Mouse (Mus musculus): ENCODE results near the gene Sva.

The Sva gene

GRCm38 (mm10) chr6:42038094-42038493 lies at the start of gene Sva:
Gene Sva (plus strand): TSS chr6:42038394.
- in situ Hi-C loops (cut with MboI; ENCODE audit: low pct_unique_long_range_greater_than_20kb in 1 of 2, low sequenced_read_pairs in 2 of 2, unreplicated experiment in 1 of 2), result no loop called here
